Mouse (Mus musculus): ENCODE data around the gene Arl6ip4. TPM values are rescaled to one million over a fixed set of nuclear protein-coding genes. Genes with fewer than 3 reads are reported as not detected.
A peak's percentile ranks its signal among the peaks of the same experiment; 100 is the strongest.

Arl6ip4 gene
- total RNA-seq (2021) = 10 to 100 TPM; 69.9 to 76.4 TPM
- long read RNA-seq, experiment 1, transcript Arl6ip4-201 (5 exons, 1,192 nt) = major isoform, 85 of 95 reads
- long read RNA-seq, experiment 1, partial matches to known transcripts = 2 of 95 reads
- long read RNA-seq, experiment 1, other reads (novel, unspliced or antisense) = 4 of 95 reads
- long read RNA-seq, experiment 2, transcript Arl6ip4-201 (5 exons, 1,192 nt) = major isoform, 77 of 102 reads
- long read RNA-seq, experiment 2, transcript Arl6ip4-202 (5 exons, 982 nt) = minor isoform, 5 of 102 reads
- long read RNA-seq, experiment 2, partial matches to known transcripts = 4 of 102 reads
- long read RNA-seq, experiment 2, other reads (novel, unspliced or antisense) = 15 of 102 reads

DNA sequence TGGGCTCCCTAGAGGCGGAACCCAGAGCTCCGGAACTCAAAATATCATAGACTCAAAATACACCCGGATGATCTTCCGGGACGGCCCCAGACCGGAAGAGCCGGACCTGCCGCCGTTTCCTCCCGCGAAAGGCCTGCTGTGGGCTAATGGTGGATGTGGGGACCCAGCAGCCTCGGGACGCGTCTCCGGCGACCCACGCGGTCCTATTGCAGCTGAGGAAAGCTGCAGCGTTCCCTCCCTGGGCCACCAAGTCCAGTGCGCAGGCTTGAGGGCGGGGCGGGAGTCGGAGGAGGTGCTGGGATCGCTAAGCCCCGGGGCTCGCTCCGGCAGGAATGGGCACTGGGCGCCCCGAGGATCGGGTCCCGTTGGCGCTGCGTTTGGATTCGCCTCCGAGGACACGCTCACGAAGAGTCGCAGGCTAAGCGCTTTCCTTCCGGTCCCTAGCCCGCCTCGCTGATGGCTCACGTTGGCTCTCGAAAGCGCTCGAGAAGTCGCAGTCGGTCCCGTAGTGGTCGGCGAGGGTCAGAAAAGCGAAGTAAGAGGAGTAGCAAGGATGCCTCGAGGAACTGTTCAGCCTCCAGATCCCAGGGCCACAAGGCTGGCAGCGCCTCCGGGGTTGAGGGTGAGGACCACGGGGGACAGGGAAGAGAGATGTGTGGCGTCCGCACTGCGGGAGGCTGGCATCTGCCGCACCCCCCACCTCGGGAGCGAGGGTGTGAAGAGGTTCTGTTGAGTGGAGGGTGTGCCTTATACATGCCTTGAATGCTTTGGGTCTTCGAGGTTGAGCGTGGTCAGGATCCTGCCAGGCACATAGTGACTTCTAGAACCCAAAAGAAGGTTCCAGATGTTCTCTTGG, at the start of gene Arl6ip4:
Gene Arl6ip4 (plus strand): TSS at position 100 of the 856 bp plus-strand sequence.
- DNase-seq (ENCODE audit: low spot score in 2 of 2) = peak; percentile 56 to 77

DNA sequence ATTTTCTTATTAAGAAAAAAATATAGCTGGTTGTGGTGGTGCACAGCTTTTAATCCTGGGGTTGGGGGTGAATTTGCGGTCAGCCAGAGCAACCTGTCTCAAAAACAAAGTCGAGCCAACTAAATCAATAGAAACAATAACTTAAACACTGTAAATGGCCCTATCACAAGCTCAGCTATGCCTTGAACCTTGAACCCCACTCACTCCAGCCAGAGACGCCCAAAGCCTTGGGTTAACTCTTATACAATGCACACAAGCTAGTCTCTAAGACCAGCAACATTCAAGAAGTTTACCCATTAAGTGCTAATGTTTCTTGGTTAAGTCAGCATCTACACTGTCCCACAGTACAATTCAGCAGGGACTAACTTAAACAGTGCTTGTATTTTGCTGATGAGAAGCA, 46.2 kb upstream of the Arl6ip4 start:
- DNase-seq (ENCODE audit: low spot score in 2 of 2) = no peak

DNA sequence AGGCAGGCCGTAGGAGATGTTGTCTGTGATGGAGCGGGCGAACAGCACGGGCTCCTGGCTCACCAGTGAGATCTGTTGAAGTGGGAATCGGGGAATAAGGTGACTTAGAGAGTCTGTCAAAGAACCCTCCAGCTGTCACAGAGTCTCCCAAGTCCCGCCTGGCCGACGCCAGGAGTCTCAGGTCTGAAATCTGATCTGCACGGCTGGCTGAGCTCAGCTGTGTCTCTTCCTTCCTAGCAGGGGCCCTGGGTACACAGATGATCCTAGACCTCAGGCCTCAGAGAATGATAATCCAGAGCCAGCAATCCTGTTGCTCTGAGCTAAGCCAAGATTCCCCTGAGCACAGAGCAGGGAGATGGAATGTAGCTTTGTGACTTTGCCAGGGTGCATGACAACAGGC, 42.2 kb upstream of the Arl6ip4 start:
- DNase-seq (ENCODE audit: low spot score in 2 of 2) = no peak

DNA sequence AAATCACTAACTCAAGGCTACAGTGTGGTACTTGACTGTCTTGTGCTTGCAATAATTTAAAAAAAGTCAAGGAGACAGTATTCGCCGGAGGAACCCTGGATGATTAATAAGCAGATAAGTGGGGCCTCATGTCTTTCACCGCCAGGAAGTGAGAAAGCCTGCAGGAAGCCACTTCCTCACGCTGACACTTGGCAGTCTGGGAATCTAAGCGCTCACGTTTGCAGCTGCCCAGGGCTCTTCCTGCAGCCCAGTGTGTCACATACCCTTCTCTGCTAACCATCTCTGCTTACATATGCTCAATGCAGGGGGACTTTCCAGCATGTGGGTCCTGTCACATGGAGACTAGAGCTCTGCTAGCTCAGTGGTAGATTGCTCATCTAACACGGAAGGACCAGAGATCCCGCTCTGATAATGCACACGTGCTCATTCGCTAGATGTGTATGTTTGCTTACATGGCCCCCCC, 41.0 kb upstream of the Arl6ip4 start:
- no peak for DNase-seq (ENCODE audit: low spot score in 2 of 2)

DNA sequence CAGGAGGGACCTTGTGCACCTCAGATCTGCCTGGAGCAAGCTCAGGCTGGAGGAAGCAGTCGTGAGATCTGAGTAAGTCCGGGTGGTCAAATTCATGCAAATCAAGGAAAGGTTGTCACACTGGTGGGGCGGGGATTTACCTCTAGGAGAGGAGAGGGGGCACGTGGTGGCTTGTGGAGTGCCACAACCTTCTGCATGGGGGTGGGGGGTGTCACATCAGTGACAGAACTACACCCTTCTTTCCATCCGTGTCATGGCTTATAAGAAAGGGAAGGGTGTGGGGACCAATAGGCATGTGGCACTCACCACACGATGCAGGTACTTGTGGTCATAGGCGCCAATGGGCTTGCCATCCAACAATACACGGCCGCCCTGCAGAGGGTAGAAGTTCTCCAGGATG, 40.2 kb upstream of the Arl6ip4 start:
- no peak for DNase-seq (ENCODE audit: low spot score in 2 of 2)

DNA sequence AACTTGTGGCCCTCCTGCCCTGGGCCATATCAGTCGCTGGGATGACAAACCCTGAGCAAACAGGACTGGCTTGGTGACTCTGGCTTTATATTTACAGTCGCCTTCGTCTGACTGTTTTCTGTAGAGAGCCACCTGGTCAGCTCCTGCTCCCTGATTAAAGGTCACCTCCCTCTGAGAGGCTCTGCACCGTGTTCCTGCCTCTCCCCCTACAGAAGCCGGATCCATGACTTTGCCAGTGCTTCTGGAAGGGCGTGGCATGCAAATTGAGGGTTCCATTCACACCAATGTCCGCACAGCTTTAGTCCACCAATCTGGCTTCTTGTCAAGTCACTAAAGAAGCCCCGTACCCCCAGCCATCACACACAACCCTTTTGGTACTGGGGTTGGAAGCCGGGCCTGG, 39.3 kb upstream of the Arl6ip4 start:
- no peak for DNase-seq (ENCODE audit: low spot score in 2 of 2)

DNA sequence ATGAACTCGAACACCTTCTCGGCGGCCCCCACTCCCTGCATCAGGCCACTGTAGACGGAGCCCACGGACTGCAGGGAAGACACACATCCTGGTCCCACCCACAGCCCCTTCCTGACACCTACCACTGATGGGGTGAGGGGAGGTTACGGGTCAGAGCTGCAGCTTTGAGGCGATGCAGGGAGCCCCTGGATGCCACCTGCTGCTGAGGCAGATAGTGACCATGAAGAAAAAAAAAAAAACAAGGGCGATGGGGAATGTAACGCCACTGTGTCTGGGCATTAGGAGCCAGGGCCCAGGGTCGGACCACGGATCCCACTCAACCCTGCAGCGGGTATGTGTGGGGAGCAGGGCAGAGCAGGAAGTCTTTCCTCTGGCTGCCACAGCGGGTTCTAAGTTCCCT, 38.6 kb upstream of the Arl6ip4 start:
- DNase-seq (ENCODE audit: low spot score in 2 of 2) = no peak

DNA sequence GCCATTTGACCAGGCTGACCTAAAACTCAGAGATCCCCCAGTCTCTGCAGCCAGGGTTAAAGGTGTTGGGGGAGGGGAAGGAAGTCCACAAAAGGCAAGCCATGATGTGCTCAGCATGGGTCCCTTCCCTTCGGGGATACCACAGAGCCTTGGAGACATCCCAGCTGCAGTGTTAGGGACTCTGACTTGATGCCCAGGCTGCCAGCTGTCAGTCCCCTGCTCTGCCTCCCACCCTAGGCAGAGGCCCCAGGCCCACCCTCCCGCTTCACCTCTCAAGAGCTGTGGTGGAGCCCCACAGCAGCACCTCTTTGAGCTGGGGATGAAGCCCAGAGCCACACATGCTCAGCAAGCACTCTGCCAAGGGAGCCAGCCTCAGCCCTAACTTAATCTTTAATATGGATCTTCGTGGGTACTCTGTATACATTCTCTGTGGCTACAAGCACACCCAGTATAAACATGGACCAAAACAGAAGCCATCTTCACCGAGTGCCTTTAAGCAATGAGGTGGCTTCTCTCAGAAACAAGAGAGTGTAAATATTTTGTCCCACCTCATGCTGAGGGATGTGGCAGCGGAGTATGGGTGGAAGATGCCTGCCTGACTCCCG, 37.9 kb upstream of the Arl6ip4 start:
- no peak for DNase-seq (ENCODE audit: low spot score in 2 of 2)

DNA sequence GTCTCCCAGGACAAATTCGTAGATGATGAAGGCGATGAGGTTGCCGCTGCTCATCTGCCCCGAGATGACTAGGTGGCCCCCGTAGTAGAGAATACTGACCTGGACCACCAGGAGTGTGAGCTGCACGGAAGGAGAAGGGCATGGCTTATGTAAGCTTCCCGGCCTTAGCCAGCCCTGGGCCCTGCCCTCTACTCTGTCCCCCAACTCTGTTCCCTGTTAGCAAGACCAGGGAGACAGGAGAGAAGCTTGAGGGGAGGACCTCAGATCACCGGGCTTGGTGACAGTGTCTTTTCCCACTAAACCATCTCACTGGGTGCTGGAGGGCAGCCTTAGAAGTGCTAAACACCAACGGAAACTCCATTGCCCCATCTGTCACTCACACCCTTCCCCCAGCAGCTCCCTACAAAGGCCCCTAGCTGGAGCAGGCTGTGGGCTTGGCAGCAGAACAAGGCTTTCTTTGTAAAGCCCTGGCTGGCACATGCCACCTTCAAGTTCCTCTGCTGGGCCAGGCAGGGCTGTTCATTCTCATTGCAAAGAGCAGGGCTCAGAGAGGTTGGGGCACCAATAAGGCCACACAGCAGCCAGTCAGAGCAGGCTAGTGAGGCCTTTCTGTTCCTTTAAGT, 37.0 kb upstream of the Arl6ip4 start:
- DNase-seq (ENCODE audit: low spot score in 2 of 2) = no peak

DNA sequence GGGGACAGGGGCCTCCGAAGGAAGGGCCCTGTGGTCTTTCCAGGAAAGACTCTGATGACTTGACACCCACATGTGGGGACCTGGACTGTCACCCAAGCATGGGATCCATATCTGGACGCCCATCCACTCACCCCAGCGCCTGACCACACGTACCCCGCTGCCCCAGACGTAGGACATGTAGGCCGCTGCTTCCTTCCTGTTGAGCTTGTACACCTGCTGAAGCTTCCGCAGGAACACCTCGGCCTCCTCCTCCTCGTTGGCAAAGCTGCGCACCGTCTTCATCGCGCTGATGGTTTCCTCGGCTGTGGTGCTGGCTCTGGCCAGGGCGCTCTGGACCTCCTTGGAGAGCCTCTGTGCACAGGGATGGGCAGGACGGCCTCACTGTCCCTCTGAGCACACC, 36.0 kb upstream of the Arl6ip4 start:
- no peak for DNase-seq (ENCODE audit: low spot score in 2 of 2)

DNA sequence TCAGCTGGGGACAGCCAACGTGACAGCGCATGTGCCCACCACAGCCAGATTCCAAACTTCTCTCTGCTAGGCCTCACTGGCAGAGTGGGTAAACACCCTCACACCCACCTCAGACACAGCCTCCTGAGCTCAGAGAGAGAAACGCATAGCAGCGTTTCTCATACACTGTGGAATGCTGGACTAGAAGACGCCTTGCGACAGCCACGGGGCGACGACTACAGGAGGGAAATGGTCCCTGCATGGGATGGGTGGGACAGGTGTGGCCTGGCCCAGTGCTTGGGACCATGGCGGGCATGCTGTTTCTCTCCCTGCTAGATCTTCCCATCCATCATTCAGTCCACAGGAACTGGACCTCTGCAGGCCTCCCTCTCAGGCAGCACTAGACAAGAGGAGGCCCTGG, 33.4 kb upstream of the Arl6ip4 start:
- no peak for DNase-seq (ENCODE audit: low spot score in 2 of 2)

DNA sequence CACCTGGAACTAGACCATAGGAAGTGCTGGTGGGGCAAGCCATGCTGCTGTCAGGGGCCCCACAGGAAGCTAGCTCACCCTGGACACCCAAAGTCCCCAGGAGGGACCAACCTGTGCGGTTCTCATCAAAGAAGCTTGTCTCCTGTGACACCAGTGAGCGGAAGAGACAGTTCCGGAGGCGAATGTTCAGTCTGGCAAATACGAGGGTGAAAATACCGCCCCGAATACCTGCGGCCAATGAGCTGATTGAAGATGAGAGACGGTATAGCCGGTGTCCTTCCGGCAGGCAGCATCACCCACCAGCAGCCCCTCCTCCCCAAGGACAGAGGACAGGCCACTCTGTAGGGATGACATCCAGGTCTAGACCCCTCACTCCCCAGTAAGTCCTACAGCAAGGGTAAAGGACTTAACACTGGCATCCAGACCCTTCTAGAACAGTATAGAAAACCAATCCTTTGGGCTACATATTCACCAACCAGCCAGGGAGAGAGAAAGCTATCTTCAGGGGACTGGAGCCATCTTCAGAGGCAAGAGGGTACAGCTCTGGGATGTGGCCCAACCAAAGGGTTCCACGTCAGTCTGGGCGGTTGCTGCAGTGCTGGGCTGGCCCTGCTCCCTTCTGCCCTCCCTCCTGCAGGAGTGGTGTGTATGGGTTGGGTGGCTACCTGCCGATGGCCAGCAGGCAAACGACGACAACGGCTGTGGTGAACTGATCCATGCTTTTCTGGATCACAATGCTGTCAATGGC, 32.8 kb upstream of the Arl6ip4 start:
- no peak for DNase-seq (ENCODE audit: low spot score in 2 of 2)

DNA sequence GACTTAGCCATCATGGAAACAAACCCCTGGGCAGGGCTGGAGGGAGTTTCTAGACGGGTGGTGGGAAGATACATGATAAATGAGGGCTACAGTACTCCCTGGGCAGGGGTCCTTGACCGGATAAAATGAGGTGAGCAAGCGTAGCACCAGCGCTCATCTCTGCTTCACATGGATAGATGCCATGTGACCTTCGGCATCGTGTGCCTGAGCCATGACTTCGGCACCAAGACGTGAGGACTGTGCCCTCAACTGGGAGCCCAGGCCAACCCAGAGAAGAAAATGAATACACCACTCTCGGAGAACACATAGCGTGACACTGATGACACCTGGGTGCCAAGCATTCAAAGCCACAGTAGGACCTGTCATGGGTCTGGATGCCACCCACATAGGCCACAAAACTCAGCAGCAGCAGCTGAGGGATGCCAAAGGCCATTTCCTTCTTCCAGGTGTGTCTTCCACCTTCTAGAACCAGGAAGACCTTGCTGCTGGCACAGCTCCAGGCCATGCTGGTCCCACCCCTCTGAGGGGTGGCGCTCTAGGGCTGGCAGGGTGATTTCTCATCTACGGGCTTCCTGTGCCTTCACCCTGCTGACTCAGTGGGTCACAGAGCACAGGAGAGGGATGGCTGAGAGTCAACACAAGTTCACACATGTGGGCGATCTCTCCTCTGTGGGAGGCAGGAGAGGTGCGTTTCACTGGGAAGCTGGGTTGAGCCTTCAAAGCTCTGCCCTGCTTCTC, 31.9 kb upstream of the Arl6ip4 start:
- no peak for DNase-seq (ENCODE audit: low spot score in 2 of 2)

DNA sequence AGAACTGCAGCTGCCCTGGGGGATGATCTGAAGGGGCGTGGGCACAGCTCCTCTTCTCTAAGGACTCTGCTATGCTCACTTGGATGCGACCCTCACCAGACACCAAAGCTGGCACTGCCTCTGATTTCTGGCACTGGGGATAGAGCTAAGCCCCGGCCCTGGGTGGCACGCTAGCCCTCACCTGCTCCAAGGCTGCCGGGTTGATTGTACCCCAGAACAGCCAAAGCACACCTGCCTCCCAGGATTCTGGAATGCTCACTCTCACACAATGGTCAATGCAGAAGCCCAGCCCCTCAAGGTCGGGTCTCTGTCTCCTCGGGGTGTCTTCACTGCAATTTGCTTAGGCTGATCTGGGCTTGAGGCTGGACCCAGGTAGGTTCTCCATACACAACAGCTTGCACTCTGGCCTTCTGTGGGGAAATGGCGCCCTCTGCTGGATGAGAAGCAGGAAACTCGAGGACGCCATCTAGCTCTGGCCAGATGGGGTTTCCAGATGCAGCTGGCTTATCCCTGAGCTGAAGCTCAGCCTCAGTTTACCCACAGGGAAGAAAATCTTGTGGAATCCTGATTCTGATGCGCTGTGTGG, 31.2 kb upstream of the Arl6ip4 start:
- peak; percentile 67 to 82 for DNase-seq (ENCODE audit: low spot score in 2 of 2)

DNA sequence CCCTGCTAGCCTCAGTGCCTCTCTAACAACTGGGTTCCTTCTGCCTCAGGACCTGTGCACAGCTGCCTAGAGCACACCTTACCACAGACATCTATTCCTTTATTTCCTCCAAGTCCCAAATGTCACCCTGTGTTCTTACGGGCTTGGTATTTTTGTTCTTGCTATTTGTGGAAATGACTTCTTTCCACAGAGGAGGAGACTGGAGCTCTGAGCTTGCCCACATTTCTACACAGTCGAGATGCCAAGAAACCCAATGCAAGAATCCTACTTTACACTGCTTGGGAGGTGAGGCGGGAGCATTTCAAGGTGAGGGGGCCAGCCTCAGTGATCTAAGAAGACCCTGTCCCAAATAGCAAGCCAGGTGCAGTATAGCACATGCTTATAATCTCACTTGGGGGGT, 30.4 kb upstream of the Arl6ip4 start:
- no peak for DNase-seq (ENCODE audit: low spot score in 2 of 2)

DNA sequence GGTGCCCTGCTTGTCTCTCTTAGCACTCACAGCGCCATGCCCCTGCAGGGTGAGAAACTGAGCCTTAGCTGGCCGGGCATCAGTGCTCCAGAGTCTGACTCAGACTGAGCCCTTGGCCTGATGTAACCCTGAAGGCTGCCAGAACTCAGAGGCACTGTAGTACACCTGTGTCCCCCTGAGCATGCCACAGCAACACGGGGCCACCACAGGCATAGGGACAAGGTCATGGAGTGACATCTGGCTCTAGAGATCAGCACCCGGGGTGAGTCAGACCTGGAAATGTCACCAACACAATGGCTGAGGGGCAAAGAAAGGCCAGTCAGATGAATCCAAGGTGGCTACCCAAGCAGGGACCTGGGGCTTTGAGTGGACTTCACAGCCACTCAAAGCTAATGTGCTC, 29.0 kb upstream of the Arl6ip4 start:
- no peak for DNase-seq (ENCODE audit: low spot score in 2 of 2)

DNA sequence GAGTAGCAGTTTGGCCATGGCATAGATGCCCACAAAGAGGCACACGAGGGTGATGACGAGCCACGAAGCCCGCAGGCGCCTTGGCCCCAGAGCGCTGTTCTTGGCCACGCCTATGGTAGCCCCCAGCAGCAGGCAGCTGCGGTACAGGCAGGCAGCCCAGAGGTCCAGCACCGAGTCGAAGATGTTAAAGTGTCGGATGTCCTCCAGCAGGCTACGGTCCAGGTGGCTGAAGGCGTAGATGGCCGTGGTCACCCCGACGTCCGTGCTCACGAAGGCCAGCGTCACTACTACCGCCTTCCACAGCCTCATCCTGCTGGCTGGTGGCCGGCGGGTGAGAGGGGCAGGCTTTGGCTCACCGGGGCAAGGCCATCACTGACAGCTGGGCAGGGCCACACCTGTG, 26.0 kb upstream of the Arl6ip4 start:
- no peak for DNase-seq (ENCODE audit: low spot score in 2 of 2)

DNA sequence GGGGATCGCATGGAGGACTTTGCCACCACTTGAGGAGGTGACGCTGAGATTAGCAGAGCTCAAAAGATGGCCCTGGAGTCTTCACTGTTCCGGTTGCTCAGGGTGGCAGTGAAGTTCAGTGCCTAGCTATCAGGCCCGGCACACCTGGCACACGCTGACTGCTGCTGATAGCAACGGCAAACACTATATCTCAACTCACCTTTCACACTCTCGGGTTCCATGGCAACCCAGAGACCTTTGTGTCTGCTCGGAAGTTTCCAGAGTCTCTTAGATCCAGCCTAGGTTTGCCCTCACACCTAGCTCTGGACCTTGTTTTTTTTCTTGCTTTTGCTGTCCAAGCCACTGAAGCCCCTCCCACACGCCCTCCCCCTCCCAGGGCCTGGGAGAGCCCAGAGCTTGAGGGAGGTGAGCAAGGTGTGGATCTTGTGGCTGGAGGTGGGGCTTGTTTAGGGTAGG, 23.9 kb upstream of the Arl6ip4 start:
- no peak for DNase-seq (ENCODE audit: low spot score in 2 of 2)

DNA sequence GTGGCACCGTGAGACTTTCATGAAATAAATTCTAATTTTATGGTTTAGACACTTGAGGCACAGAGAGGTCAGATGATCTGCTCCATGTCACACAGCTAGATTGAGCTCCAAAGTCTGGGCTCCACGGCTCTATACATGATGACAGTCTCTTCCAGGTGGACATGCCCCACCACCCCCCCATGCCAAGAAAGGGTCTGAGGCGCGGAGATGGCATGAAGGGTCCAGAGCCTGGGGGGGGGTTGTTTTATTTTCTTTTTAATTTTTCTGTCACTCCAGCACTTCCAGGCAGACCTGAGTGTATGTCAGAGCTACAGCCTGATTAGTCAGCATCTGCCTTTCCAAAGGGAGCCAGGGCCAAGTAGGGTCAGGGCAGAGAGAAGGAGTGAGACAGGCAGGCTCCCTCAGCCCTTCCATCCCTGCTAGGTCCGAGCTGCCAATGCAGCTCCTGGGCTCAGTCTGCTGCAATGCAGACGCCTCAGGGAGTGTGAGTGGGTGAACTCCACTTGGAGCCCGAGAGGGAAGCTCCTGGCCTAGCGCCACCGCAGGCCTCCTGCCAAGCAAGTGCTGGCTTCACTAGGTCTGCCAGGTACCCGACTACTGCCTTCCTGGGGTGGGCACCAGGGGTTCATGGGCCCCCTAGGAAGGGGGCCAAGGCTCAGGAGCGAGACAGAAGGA, 22.6 kb upstream of the Arl6ip4 start:
- DNase-seq (ENCODE audit: low spot score in 2 of 2) = no peak

All from gastrocnemius, postnatal 4 days (tissue).